Mouse (Mus musculus) heart, embryonic 11.5 days (tissue): ENCODE results near the gene Gck. TPM values are rescaled to one million over a fixed set of nuclear protein-coding genes. Genes with fewer than 3 reads are reported as not detected.

Source experiments
- ATAC-seq: fragments of 200-750 bp; cut with Nextera tagmentation; replicated peaks from 2 replicates; pipeline ENCODE4 v1.8.0; 2017; ENCODE audit warnings: moderate library complexity; ENCODE audit not compliant: insufficient number of reproducible peaks, low FRiP score, low TSS enrichment
- H3K27ac ChIP-seq: fragments of 300-500 bp; sonication (generic); 2 replicates; pipeline ENCODE4 v1.5.1; 2014; ENCODE audit warnings: mild to moderate bottlenecking, low read depth, low read length
- H3K27me3 ChIP-seq: fragments of 300-500 bp; sonication (generic); 2 replicates; pipeline ENCODE4 v1.6.1; 2014; ENCODE audit warnings: mild to moderate bottlenecking, low read length, mixed read lengths; ENCODE audit not compliant: control insufficient read depth, insufficient read depth
- H3K36me3 ChIP-seq: fragments of 300-500 bp; sonication (generic); 2 replicates; pipeline ENCODE4 v1.6.1; 2014; ENCODE audit warnings: mild to moderate bottlenecking, low read length, moderate library complexity, mixed read lengths; ENCODE audit not compliant: control insufficient read depth, insufficient read depth
- H3K4me1 ChIP-seq: fragments of 300-500 bp; sonication (generic); 2 replicates; pipeline ENCODE4 v1.6.1; 2014; ENCODE audit warnings: low read length; ENCODE audit not compliant: control insufficient read depth, insufficient read depth
- H3K4me2 ChIP-seq: fragments of 300-500 bp; sonication (generic); 2 replicates; pipeline ENCODE4 v1.6.1; 2014; ENCODE audit warnings: mild to moderate bottlenecking, moderate library complexity
- H3K4me3 ChIP-seq: fragments of 300-500 bp; sonication (generic); 2 replicates; pipeline ENCODE4 v1.5.1; 2014; ENCODE audit warnings: low read depth, low read length
- H3K9ac ChIP-seq: fragments of 300-500 bp; sonication (generic); 2 replicates; pipeline ENCODE4 v1.6.1; 2014; ENCODE audit warnings: mild to moderate bottlenecking, low read depth, low read length, moderate library complexity
- H3K9me3 ChIP-seq: fragments of 300-500 bp; sonication (generic); replicated peaks from 2 replicates; pipeline ENCODE4 v1.6.1; 2016; ENCODE audit warnings: low read length; ENCODE audit not compliant: control insufficient read depth
- WGBS: fragments of 180-500 bp; shearing (Covaris S2); extraction: QIAGEN DNeasy Blood & Tissue Kit; methylation state at CpG from one replicate; pipeline ENCODE4 v1.1.7; 2014; ENCODE audit not compliant: insufficient replicate concordance; 5-methylcytosine and 5-hydroxymethylcytosine counted together
- polyA plus RNA-seq: library from polyadenylated mRNA; unstranded; fragments of >200 nt; fragmentation: Nextera tagmentation; extraction: Ambion mirVana; gene quantifications from 2 replicates; pipeline ENCODE4 v1.2.1, GENCODE M21; 2014

Gene Gck
- polyA plus RNA-seq = 2.0 and 2.6 TPM in 2 replicates

GRCm38 (mm10) chr11:5949586-5950352 is at the start of gene Gck:
TSS of gene Gck (minus strand) at chr11:5950081.
- H3K9ac ChIP-seq = 0 out of 2 replicates have a peak within 1 kb of the TSS, but pooled peaks have one; percentile 35
- no peak; the same call in 1 of the 2 replicates for ATAC-seq

GRCm38 (mm10) chr11:5998472-5998871 is 48.6 kb upstream of the Gck start:
- no peaks in the 10 kb centered on the region for H3K27me3 ChIP-seq
- no peak overlapping the region for H3K4me3 ChIP-seq
- no peaks in the 10 kb centered on the region for H3K36me3 ChIP-seq
- H3K9ac ChIP-seq = no peak overlapping the region
- no peak overlapping the region for H3K27ac ChIP-seq
- no peak for ATAC-seq
- H3K4me2 ChIP-seq = no peak overlapping the region
- WGBS = 89% methylated on average over 2 of the region's 2 CpGs
- H3K9me3 ChIP-seq = no peaks in the 10 kb centered on the region
- peaks cover 37% of the 10 kb centered on the region for H3K4me1 ChIP-seq

More at GRCm38 (mm10) chr11:5949586-5950352, at the start of gene Gck:
- Histone ChIP-seq H3K36me3 (no peaks in the 10 kb centered on the region), H3K4me3 (no peak within 1 kb of the TSS), H3K4me1 (peaks cover 18% of the 10 kb centered on the region), H3K27ac (no peak within 1 kb of the TSS), H3K9me3 (no peaks in the 10 kb centered on the region), H3K27me3 (no peaks in the 10 kb centered on the region), H3K4me2 (no peak within 1 kb of the TSS)
- WGBS = 58% methylated on average over 8 of the region's 8 CpGs

GRCm38 (mm10) chr11:5995989-5996388 is 46.1 kb upstream of the Gck start:
- WGBS = 6% methylated on average over 8 of the region's 8 CpGs
- ATAC-seq = no peak
- Histone ChIP-seq H3K4me3 (no peak overlapping the region), H3K36me3 (no peaks in the 10 kb centered on the region), H3K27ac (no peak overlapping the region), H3K4me1 (peaks cover 17% of the 10 kb centered on the region), H3K27me3 (no peaks in the 10 kb centered on the region), H3K9ac (no peak overlapping the region), H3K9me3 (no peaks in the 10 kb centered on the region), H3K4me2 (no peak overlapping the region)

GRCm38 (mm10) chr11:5994880-5995279 is 45.0 kb upstream of the Gck start:
- no peaks in the 10 kb centered on the region for H3K27me3 ChIP-seq
- no peak overlapping the region for H3K9ac ChIP-seq
- peaks cover 9% of the 10 kb centered on the region for H3K4me1 ChIP-seq
- WGBS = 70% methylated on average over 3 of the region's 3 CpGs
- no peaks in the 10 kb centered on the region for H3K9me3 ChIP-seq
- no peak for ATAC-seq
- no peak overlapping the region for H3K4me3 ChIP-seq
- H3K36me3 ChIP-seq = no peaks in the 10 kb centered on the region
- no peak overlapping the region for H3K27ac ChIP-seq
- no peak overlapping the region for H3K4me2 ChIP-seq

GRCm38 (mm10) chr11:5994212-5994611 is 44.3 kb upstream of the Gck start:
- no peak overlapping the region for H3K9ac ChIP-seq
- no peaks in the 10 kb centered on the region for H3K9me3 ChIP-seq
- no peak for ATAC-seq
- no peak overlapping the region for H3K4me2 ChIP-seq
- H3K4me3 ChIP-seq = no peak overlapping the region
- no peak overlapping the region for H3K27ac ChIP-seq
- peaks cover 2% of the 10 kb centered on the region; the same call in 1 of the 2 replicates for H3K4me1 ChIP-seq
- no peaks in the 10 kb centered on the region for H3K36me3 ChIP-seq
- 83% methylated on average over 5 of the region's 5 CpGs for WGBS
- H3K27me3 ChIP-seq = no peaks in the 10 kb centered on the region

- H3K4me1 ChIP-seq = no peaks in the 10 kb centered on the region
- WGBS = 33% methylated on average over 4 of the region's 4 CpGs
Observed at GRCm38 (mm10) chr11:5990910-5991309, 41.0 kb upstream of the Gck start.

GRCm38 (mm10) chr11:5989954-5990593 is 40.2 kb upstream of the Gck start:
- no peak overlapping the region for H3K4me3 ChIP-seq
- no peak for ATAC-seq
- H3K36me3 ChIP-seq = no peaks in the 10 kb centered on the region
- WGBS = 84% methylated on average over 16 of the region's 16 CpGs
- H3K4me1 ChIP-seq = no peaks in the 10 kb centered on the region
- H3K27ac ChIP-seq = no peak overlapping the region
- no peaks in the 10 kb centered on the region for H3K27me3 ChIP-seq
- H3K9me3 ChIP-seq = no peaks in the 10 kb centered on the region
- H3K9ac ChIP-seq = no peak overlapping the region
- H3K4me2 ChIP-seq = no peak overlapping the region

More at GRCm38 (mm10) chr11:5990910-5991309, 41.0 kb upstream of the Gck start:
- Histone ChIP-seq H3K9me3 (no peaks in the 10 kb centered on the region), H3K4me3 (no peak overlapping the region), H3K27ac (no peak overlapping the region), H3K27me3 (no peaks in the 10 kb centered on the region), H3K9ac (no peak overlapping the region), H3K4me2 (no peak overlapping the region), H3K36me3 (no peaks in the 10 kb centered on the region)
- no peak for ATAC-seq

GRCm38 (mm10) chr11:5988126-5988525 is 38.2 kb upstream of the Gck start:
- H3K4me2 ChIP-seq = no peak overlapping the region
- H3K9me3 ChIP-seq = no peaks in the 10 kb centered on the region
- no peaks in the 10 kb centered on the region for H3K4me1 ChIP-seq
- H3K27ac ChIP-seq = no peak overlapping the region
- no peaks in the 10 kb centered on the region for H3K27me3 ChIP-seq
- no peak for ATAC-seq
- WGBS = 80% methylated on average over 10 of the region's 10 CpGs
- H3K9ac ChIP-seq = no peak overlapping the region
- no peaks in the 10 kb centered on the region for H3K36me3 ChIP-seq
- H3K4me3 ChIP-seq = no peak overlapping the region
